Mouse (Mus musculus): ENCODE data around the gene Tlr2.

- TF ChIP-seq ZC3H11A (IDR thresholded peaks at IDR 0.05; ENCODE audit: borderline replicate concordance, low read depth, low read length) (no peak), MAFK (IDR thresholded peaks at IDR 0.05; ENCODE audit: insufficient read depth, low read depth, low read length) (no peak), CHD2 (IDR thresholded peaks at IDR 0.05; ENCODE audit: low read depth, low read length) (no peak), ZNF384 (IDR thresholded peaks at IDR 0.05; ENCODE audit: low read depth, low read length) (no peak)
Observed at GRCm38 (mm10) chr3:83799486-83799885, 42.1 kb downstream of the Tlr2 start.

Data from ES-E14 (cell line).